Mouse (Mus musculus) MEL (cell line): ENCODE data around the gene Pde11a. TPM values are rescaled to one million over a fixed set of nuclear protein-coding genes. Genes with fewer than 3 reads are reported as not detected.
A peak's percentile ranks its signal among the peaks of the same experiment; 100 is the strongest.

ENCODE experiments used
- DNase-seq: peaks from one replicate; pipeline ENCODE4 v3.0.0; 2011; ENCODE audit warnings: low read depth, low spot score
- H3K27ac ChIP-seq: 2 replicates; pipeline ENCODE4 v1.5.1; 2012; ENCODE audit warnings: low read depth, mild to moderate bottlenecking, control low read depth, low read length, moderate library complexity; ENCODE audit not compliant: control insufficient read depth
- H3K27me3 ChIP-seq, 2 experiments: fragments of 150-350 bp in 1 of 2; sonication (generic) in 1 of 2; 2 replicates each; pipeline ENCODE4 v1.6.1; 2012; ENCODE audit warnings: low read length in 2 of 2, mild to moderate bottlenecking in 2 of 2, improper control_type of control experiment in 1 of 2, moderate library complexity in 1 of 2; ENCODE audit not compliant: insufficient read depth in 2 of 2, control insufficient read depth in 1 of 2
- H3K36me3 ChIP-seq, 2 experiments: 2 replicates each; pipeline ENCODE4 v1.6.1; 2012 to 2014; ENCODE audit warnings: low read length in 2 of 2, improper control_type of control experiment in 1 of 2, inconsistent platforms in 1 of 2, mild to moderate bottlenecking in 1 of 2; ENCODE audit not compliant: insufficient read depth in 2 of 2, control insufficient read depth in 1 of 2
- H3K4me1 ChIP-seq, 2 experiments: fragments of 150-350 bp in 1 of 2; sonication (generic) in 1 of 2; 2 replicates each; pipeline ENCODE4 v1.6.1; 2012; ENCODE audit warnings: low read length in 2 of 2, improper control_type of control experiment in 1 of 2, mild to moderate bottlenecking in 1 of 2; ENCODE audit not compliant: insufficient read depth in 2 of 2, control insufficient read depth in 1 of 2
- H3K4me3 ChIP-seq, 2 experiments: fragments of 150-350 bp in 1 of 2; sonication (generic) in 1 of 2; 2 replicates each; pipeline ENCODE4 v1.5.1; 2012; ENCODE audit warnings: low read depth in 2 of 2, low read length in 2 of 2, mild to moderate bottlenecking in 2 of 2, moderate library complexity in 2 of 2, control low read depth in 1 of 2, improper control_type of control experiment in 1 of 2; ENCODE audit not compliant: control insufficient read depth in 1 of 2, insufficient read depth in 1 of 2
- H3K79me2 ChIP-seq: 2 replicates; pipeline ENCODE4 v1.6.1; 2012; ENCODE audit warnings: mild to moderate bottlenecking, low read length, moderate library complexity; ENCODE audit not compliant: control insufficient read depth, poor library complexity, insufficient read depth
- H3K9ac ChIP-seq: 2 replicates; pipeline ENCODE4 v1.6.1; 2012; ENCODE audit warnings: low read depth, mild to moderate bottlenecking, control low read depth, low read length, moderate library complexity; ENCODE audit not compliant: control insufficient read depth, poor library complexity, severe bottlenecking
- H3K9me3 ChIP-seq: fragments of 150-350 bp; sonication (generic); replicated peaks from 2 replicates; pipeline ENCODE4 v1.6.1; 2012; ENCODE audit warnings: mild to moderate bottlenecking, low read length, improper control_type of control experiment, moderate library complexity; ENCODE audit not compliant: insufficient read depth
- CHD1 ChIP-seq: IDR thresholded peaks from 2 replicates; pipeline ENCODE4 v1.6.1; 2012; ENCODE audit warnings: low read depth, mild to moderate bottlenecking, inconsistent platforms, low read length, improper control_type of control experiment
- CHD2 ChIP-seq: IDR thresholded peaks from 2 replicates; pipeline ENCODE4 v1.6.1; 2011; ENCODE audit warnings: low read length, improper control_type of control experiment
- CTCF ChIP-seq, 3 experiments: IDR thresholded peaks in 2 of 3; conservative IDR thresholded peaks in 1 of 3; 2 replicates each; pipeline ENCODE4 v1.5.1; 2011 to 2012; ENCODE audit warnings: low read length in 3 of 3, low read depth in 2 of 3, mild to moderate bottlenecking in 2 of 3, improper control_type of control experiment in 1 of 3, inconsistent platforms in 1 of 3, mixed read lengths in 1 of 3, moderate library complexity in 1 of 3; ENCODE audit not compliant: control insufficient read depth in 1 of 3, insufficient read depth in 1 of 3, poor library complexity in 1 of 3, severe bottlenecking in 1 of 3
- E2F4 ChIP-seq: IDR thresholded peaks from 2 replicates; pipeline ENCODE4 v1.6.1; 2011; ENCODE audit warnings: low read depth, low read length, improper control_type of control experiment, borderline replicate concordance
- ELF1 ChIP-seq: IDR thresholded peaks from 2 replicates; pipeline ENCODE4 v1.6.1; 2014; ENCODE audit warnings: low read depth, mild to moderate bottlenecking, inconsistent platforms, low read length, improper control_type of control experiment, moderate library complexity
- EP300 ChIP-seq, 2 experiments: IDR thresholded peaks; 2 replicates each; pipeline ENCODE4 v1.6.1; 2011; ENCODE audit warnings: improper control_type of control experiment in 2 of 2, low read length in 2 of 2, low read depth in 1 of 2, mild to moderate bottlenecking in 1 of 2
- ETS1 ChIP-seq: IDR thresholded peaks from 2 replicates; pipeline ENCODE4 v1.6.1; 2012; ENCODE audit warnings: low read depth, mild to moderate bottlenecking, inconsistent platforms, low read length, improper control_type of control experiment, moderate library complexity
- GABPA ChIP-seq: IDR thresholded peaks from 2 replicates; pipeline ENCODE4 v1.6.1; 2012; ENCODE audit warnings: low read depth, mild to moderate bottlenecking, inconsistent platforms, low read length, improper control_type of control experiment, moderate library complexity
- GATA1 ChIP-seq: IDR thresholded peaks from 2 replicates; pipeline ENCODE4 v1.6.1; 2011; ENCODE audit warnings: low read depth, low read length, improper control_type of control experiment
- JUND ChIP-seq: IDR thresholded peaks from 2 replicates; pipeline ENCODE4 v1.6.1; 2011; ENCODE audit warnings: low read depth, mild to moderate bottlenecking, improper control_type of control experiment, low read length
- MAFK ChIP-seq: IDR thresholded peaks from 2 replicates; pipeline ENCODE4 v1.6.1; 2011; ENCODE audit warnings: low read depth, mild to moderate bottlenecking, low read length, improper control_type of control experiment, borderline replicate concordance
- MAX ChIP-seq: IDR thresholded peaks from 2 replicates; pipeline ENCODE4 v1.6.1; 2011; ENCODE audit warnings: low read length, improper control_type of control experiment
- MAZ ChIP-seq: IDR thresholded peaks from 2 replicates; pipeline ENCODE4 v1.6.1; 2012; ENCODE audit warnings: low read depth, mild to moderate bottlenecking, inconsistent platforms, low read length, improper control_type of control experiment
- MEF2A ChIP-seq: IDR thresholded peaks from 2 replicates; pipeline ENCODE4 v1.6.1; 2014; ENCODE audit warnings: low read depth, mild to moderate bottlenecking, inconsistent platforms, low read length, improper control_type of control experiment; ENCODE audit not compliant: poor library complexity, insufficient replicate concordance, severe bottlenecking; ENCODE audit errors: extremely low read depth
- MXI1 ChIP-seq: IDR thresholded peaks from 2 replicates; pipeline ENCODE4 v1.6.1; 2011; ENCODE audit warnings: mild to moderate bottlenecking, low read depth, low read length, improper control_type of control experiment
- MYB ChIP-seq: IDR thresholded peaks from 2 replicates; pipeline ENCODE4 v1.6.1; 2011; ENCODE audit warnings: mild to moderate bottlenecking, low read depth, low read length, improper control_type of control experiment
- MYC ChIP-seq: IDR thresholded peaks from 2 replicates; pipeline ENCODE4 v1.6.1; 2011; ENCODE audit warnings: low read depth, mild to moderate bottlenecking, low read length, improper control_type of control experiment, moderate library complexity
- NELFE ChIP-seq: IDR thresholded peaks from 2 replicates; pipeline ENCODE4 v1.6.1; 2011; ENCODE audit warnings: low read depth, low read length, improper control_type of control experiment
- NRF1 ChIP-seq: IDR thresholded peaks from 2 replicates; pipeline ENCODE4 v1.6.1; 2014; ENCODE audit warnings: low read depth, mild to moderate bottlenecking, inconsistent platforms, low read length, improper control_type of control experiment, moderate library complexity; ENCODE audit not compliant: poor library complexity, insufficient read depth, severe bottlenecking
- POLR2A ChIP-seq, 2 experiments: IDR thresholded peaks; 2 replicates each; pipeline ENCODE4 v1.6.1; 2011 to 2012; ENCODE audit warnings: low read length in 2 of 2, mild to moderate bottlenecking in 2 of 2, control low read depth in 1 of 2, improper control_type of control experiment in 1 of 2, low read depth in 1 of 2, moderate library complexity in 1 of 2; ENCODE audit not compliant: control insufficient read depth in 1 of 2, insufficient read depth in 1 of 2, poor library complexity in 1 of 2
- POLR2AphosphoS2 ChIP-seq: IDR thresholded peaks from 2 replicates; pipeline ENCODE4 v1.6.1; 2011; ENCODE audit warnings: low read length, improper control_type of control experiment
- SIN3A ChIP-seq: IDR thresholded peaks from 2 replicates; pipeline ENCODE4 v1.6.1; 2012; ENCODE audit warnings: low read length, improper control_type of control experiment, inconsistent platforms
- TAL1 ChIP-seq: IDR thresholded peaks from 2 replicates; pipeline ENCODE4 v1.6.1; 2012; ENCODE audit warnings: mild to moderate bottlenecking, inconsistent platforms, low read length, moderate library complexity, mixed read lengths
- TCF12 ChIP-seq: IDR thresholded peaks from 2 replicates; pipeline ENCODE4 v1.6.1; 2014; ENCODE audit warnings: low read depth, mild to moderate bottlenecking, inconsistent platforms, low read length, improper control_type of control experiment, moderate library complexity
- UBTF ChIP-seq: IDR thresholded peaks from 2 replicates; pipeline ENCODE4 v1.6.1; 2012; ENCODE audit warnings: low read depth, mild to moderate bottlenecking, inconsistent platforms, low read length, improper control_type of control experiment, moderate library complexity, borderline replicate concordance; ENCODE audit not compliant: insufficient read depth
- USF1 ChIP-seq: IDR thresholded peaks from 2 replicates; pipeline ENCODE4 v1.6.1; 2014; ENCODE audit warnings: low read depth, mild to moderate bottlenecking, inconsistent platforms, low read length, improper control_type of control experiment, moderate library complexity
- ZC3H11A ChIP-seq: IDR thresholded peaks from 2 replicates; pipeline ENCODE4 v1.6.1; 2012; ENCODE audit warnings: low read depth, mild to moderate bottlenecking, inconsistent platforms, low read length, improper control_type of control experiment
- ZMIZ1 ChIP-seq: IDR thresholded peaks from 2 replicates; pipeline ENCODE4 v1.6.1; 2012; ENCODE audit warnings: low read depth, mild to moderate bottlenecking, inconsistent platforms, low read length, improper control_type of control experiment, moderate library complexity
- ZNF384 ChIP-seq: IDR thresholded peaks from 2 replicates; pipeline ENCODE4 v1.6.1; 2012; ENCODE audit warnings: low read depth, mild to moderate bottlenecking, inconsistent platforms, low read length, improper control_type of control experiment
- polyA plus RNA-seq, 2 experiments: library from polyadenylated mRNA; stranded (reverse) in 1 of 2; unstranded in 1 of 2; fragments of >175 nt in 1 of 2; fragments of >200 nt in 1 of 2; gene quantifications; 2 replicates each; pipeline versions ENCODE4 v1.2.1 to v1.2.4; 2012; ENCODE audit warnings: low replicate concordance in 2 of 2, low read depth in 1 of 2; ENCODE audit not compliant: insufficient read length in 2 of 2, insufficient read depth in 1 of 2, missing spikeins in 1 of 2
- total RNA-seq: library from RNA; depleted of rRNA; stranded (reverse); fragments of 300-350 nt; gene quantifications from 2 replicates; pipeline ENCODE4 v1.2.3, GENCODE M21; 2012

Gene Pde11a
- total and polyA plus RNA-seq, 3 experiments, result not detected

DNA sequence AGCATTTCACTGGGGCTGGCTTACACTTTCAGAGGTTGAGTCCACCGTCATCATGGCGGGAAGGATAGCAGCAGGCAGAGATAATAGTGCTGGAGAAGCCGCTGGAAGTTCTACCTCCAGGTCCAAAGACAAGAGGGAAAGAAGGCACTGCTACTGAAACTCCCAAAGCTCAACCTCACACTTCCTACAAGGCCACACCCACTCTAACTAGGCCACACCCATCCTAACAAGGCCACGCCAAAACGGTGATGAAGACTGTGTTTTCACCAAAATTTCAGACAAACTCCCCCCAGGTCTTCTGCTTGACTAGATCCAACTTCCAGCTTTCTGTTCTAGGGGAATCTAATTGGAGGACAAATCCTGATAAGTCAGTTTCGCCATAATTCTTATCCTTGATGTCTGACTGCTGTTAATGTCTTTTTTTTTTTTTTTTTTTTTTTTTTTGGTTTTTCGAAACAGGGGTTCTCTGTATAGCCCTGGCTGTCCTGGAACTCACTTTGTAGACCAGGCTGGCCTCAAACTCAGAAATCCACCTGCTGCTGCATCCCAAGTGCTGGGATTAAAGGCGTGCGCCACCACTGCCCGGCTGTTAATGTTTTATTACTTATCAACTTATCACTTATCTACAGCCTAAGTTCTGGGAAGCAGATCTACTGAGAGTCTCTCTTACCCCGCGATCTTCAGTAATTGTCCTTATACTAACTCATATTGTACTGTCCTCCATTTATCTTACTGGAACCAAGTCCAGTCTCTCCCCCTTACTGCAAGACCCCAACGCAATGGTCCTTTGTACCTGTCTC is 30.5 kb upstream of the Pde11a start:
- Histone ChIP-seq H3K36me3 (peaks cover 4 to 22% of the 10 kb centered on the region in 2 experiments), H3K9ac (peak overlapping the region; percentile 29), H3K27me3 (no peaks in the 10 kb centered on the region), H3K9me3 (no peaks in the 10 kb centered on the region), H3K4me1 (peaks cover 3 to 17% of the 10 kb centered on the region in 2 experiments), H3K27ac (peak overlapping the region; percentile 31), H3K4me3 (peak overlapping the region in 1 of 2 experiments; percentile 35; a peak in 2 of 4 replicates), H3K79me2 (peaks cover 12% of the 10 kb centered on the region)
- TF ChIP-seq SIN3A (no peak), ZNF384 (peak; percentile 81), MYC (no peak)
- peak; percentile 56 for DNase-seq

DNA sequence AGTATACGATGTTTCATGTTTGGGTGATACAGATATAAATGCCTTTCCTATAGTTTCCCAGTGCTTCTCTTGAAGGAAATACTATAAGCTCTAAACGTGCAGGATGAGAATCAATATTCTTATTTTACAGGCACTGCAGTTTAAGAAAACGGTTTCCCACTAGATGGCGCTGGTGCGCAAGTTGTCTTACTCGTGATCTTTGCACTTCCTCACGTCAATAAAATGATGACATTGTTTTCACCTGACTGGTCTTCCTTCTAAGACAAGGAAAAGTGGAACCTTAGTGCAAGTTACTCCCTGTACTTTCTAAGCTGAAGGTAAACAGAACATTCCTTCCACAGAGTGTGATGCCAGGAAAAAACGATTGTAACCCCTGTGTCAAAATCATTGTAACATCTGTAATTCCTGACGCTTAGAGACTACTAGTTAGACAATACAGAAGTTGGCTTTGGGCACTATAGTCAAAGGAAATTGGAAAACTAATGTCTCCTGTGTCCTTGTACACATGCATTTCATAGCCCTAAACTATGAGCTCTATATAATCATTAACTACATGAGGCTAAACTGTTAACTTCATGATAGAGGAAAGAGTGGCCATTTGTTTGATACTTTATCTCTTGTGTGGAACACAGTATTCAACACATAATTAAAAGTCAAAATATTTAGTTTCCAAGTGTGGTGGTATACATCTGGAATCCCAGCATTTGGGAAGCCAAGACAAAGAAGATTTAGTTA is 28.8 kb upstream of the Pde11a start:
- Histone ChIP-seq H3K9me3 (no peaks in the 10 kb centered on the region), H3K4me1 (peaks cover 0 to 17% of the 10 kb centered on the region in 2 experiments; a peak in 2 of 4 replicates), H3K27me3 (no peaks in the 10 kb centered on the region), H3K9ac (no peak overlapping the region), H3K36me3 (peaks cover 0 to 13% of the 10 kb centered on the region in 2 experiments; a peak in 2 of 4 replicates), H3K79me2 (peaks cover 10% of the 10 kb centered on the region), H3K27ac (no peak overlapping the region), H3K4me3 (no peak overlapping the region)
- peak; percentile 89 for DNase-seq
- TF ChIP-seq CHD2 (no peak), MAX (0 out of 2 replicates have a peak, but pooled peaks have one; percentile 39), TCF12 (no peak), CTCF (IDR thresholded peaks at IDR 0.05 in 2 of 3, conservative IDR thresholded peaks at IDR 0.05 in 1 of 3; ENCODE audit: control insufficient read depth in 1 of 3, insufficient read depth in 1 of 3, low read depth in 2 of 3, low read length in 3 of 3, poor library complexity in 1 of 3, severe bottlenecking in 1 of 3) (peak; percentile 65 to 90 (median 80)), POLR2A (IDR thresholded peaks at IDR 0.05; ENCODE audit: control insufficient read depth in 1 of 2, insufficient read depth in 1 of 2, low read depth in 1 of 2, low read length in 2 of 2, poor library complexity in 1 of 2) (no peak), GABPA (no peak), MYB (no peak), USF1 (no peak), UBTF (no peak), MEF2A (no peak), TAL1 (no peak), E2F4 (no peak), ZMIZ1 (no peak), EP300 (IDR thresholded peaks at IDR 0.05; ENCODE audit: low read depth in 1 of 2, low read length in 2 of 2) (no peak), ELF1 (no peak), MAFK (no peak), NELFE (no peak), GATA1 (no peak), NRF1 (no peak), ZC3H11A (peak; percentile 72), CHD1 (no peak), POLR2AphosphoS2 (no peak), JUND (no peak), SIN3A (0 out of 2 replicates have a peak, but pooled peaks have one; percentile 47), MXI1 (no peak), MAZ (no peak), ETS1 (no peak)
